Mouse (Mus musculus) lung, postnatal 36 days (tissue): Measurements from ENCODE around the gene Akr7a5.

Experiments used
- DNase-seq: peaks from one replicate; pipeline ENCODE4 v3.0.0; 2022; ENCODE audit warnings: mixed read lengths

Gene Akr7a5

DNA sequence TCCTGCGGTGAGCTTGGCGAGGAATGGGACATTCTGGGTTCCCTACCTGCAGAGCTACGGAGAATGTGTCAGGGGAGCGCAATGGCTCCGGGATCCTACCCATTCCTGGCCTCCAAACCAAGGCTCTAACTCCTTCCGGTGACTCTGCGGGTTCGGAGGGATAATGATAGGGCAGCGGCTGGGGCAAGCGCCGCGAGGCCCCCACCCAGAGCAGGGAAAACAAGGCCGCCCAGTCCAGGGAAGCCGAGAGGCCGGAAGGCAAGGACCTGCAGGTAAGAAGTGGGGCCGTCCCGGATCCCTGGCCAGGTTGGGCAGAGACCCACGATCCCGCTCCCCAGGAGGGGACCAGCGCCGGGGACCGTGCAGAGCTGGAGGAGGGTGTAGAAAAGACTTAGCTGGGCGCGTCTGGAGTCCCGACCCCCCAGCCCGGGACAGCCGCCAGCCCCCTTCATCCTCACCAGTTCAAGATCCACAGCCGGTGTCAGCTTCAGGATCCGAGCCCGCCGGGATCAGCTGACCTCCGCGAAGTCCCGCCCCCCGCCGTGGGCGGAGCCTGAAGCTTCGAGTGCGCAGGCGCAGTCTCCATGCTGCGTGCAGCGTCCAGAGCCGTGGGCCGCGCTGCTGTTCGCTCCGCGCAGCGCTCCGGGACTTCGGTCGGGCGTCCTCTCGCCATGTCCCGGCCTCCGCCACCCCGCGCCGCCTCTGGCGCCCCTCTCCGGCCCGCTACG lies at the start of gene Akr7a5, which contains the start of gene Pqlc2:
Gene Akr7a5 (plus strand): TSS at position 574 of the 728 bp plus-strand sequence.
Gene Pqlc2 (minus strand): TSS at position 538 of the 728 bp plus-strand sequence.
- DNase-seq = peak; percentile 98

DNA sequence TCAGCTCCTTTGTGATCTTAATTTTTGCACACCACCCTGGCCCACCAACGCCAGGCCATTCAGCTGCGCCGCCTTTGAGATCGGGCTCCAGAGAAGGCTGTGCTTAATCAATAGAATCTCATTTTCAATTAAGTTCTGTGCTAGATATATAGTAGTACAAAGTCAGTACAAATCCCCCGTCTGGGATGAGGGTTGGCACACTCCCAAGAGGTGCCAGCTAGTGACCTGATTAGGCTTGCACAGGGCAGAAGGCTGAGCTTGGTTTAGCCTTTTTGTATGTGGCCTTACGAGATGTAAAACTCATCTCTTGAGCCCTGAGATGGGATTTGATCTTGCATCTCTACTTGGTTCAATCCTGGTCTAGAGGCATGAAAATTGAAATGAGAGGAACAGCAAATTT lies 47.6 kb upstream of the Akr7a5 start:
- DNase-seq = no peak

DNA sequence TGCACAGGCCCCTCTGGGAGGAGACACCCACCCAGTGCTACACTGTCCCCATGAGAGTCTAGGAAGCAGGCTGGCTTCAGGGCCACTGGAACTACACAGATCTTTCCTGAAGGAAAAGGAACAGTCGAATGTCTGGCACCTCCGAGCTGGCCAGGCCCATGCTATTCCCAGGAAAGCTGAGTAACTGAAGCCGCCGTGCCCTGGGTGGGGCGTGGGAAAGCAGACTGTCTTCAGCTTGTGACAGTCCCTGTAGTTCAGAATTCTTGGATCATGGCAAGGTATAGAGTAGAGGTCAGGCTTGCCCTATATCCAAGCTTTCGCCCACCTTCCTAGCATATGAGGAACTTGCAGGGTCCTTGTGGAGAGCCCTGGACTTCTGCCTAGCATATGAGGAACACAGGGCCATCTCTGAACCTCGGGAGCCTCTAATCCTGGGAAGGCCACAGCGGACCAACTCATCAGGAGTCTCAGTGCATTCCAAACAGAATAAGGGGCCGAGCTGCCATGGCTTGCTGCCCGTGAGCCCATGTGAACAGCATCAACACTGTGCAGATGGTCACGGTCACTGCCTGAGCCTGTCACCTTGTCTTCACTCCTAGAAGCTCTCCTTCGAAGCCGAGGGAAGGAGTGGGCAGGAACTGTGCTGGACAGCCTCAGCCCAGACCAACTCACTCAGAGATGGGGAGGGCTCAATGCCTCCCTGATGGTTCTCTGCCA lies 44.6 kb upstream of the Akr7a5 start:
- DNase-seq = no peak

DNA sequence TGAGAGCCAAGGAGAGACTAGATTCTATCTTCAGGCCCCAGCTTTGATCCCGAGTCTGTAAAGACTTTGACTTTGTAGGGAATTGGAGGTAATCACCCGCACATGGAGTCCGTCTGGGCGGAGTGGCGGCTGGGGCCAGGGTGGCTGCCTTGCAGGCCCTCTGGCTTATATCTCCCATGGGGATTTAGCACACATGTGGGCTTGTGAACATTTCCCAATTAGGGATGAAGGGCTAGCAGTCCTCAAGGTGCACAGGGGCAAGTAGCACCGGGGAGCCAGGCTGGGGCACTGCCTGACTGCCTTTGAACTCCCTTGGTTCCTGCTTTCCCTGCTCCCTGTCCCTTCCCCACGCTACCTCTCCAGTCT lies 44.1 kb upstream of the Akr7a5 start:
- no peak for DNase-seq

DNA sequence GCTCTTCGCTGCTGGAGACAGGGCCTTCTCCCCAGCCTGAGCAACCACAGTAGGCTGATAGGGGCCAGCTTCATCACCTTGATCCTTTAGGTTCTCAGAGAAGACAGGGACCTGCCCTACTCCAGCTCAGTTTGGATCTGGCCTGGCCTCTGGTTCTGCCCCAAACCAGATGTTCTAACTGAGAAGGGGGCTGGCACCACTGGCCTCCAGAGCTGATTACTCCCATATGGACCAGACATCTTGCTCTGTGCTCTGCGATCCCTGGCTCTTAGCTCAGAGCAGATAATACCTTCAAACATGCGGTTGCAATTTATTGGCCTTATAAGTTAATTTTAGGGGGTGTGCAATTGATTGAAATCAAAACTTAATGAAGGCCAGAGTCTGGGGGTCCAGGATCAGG lies 43.2 kb upstream of the Akr7a5 start:
- no peak for DNase-seq

DNA sequence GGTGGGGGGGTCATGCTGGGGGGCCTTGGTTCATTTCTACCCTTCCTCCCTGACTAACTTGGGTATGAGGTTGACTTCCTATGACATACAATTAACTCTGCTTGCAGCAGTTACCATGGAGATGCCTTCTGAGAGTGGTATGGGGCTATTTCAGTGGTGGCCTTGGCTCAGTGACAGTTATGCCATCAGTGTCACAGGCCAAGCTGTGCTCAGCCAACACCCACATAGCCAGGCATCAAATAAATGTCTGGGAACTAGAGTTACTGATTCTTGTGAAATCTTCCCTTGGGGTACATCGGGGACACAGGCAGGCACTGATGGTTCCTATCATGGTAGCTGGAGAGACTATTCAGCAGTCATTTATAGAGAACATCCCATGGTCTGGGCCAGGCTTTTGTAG lies 42.3 kb upstream of the Akr7a5 start:
- no peak for DNase-seq

DNA sequence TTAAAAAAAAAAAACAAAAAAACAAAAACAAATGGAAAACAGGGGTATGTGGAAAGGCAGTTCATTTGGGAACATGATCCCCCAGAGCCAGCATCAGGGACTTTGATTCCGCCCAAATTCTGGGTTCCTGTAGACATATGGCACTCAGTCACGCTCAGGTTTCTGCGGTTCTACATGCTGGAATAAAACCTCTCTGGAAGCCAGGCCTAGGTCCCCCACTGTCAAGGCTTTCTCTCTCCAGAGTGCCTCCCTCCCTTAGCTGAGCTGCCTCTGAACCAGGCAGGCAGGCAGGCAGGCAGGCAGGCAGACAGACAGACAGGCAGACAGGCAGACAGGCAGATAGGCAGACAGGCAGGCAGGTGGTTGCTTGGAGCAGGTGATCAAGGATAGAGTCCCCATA lies 40.4 kb upstream of the Akr7a5 start:
- no peak for DNase-seq

DNA sequence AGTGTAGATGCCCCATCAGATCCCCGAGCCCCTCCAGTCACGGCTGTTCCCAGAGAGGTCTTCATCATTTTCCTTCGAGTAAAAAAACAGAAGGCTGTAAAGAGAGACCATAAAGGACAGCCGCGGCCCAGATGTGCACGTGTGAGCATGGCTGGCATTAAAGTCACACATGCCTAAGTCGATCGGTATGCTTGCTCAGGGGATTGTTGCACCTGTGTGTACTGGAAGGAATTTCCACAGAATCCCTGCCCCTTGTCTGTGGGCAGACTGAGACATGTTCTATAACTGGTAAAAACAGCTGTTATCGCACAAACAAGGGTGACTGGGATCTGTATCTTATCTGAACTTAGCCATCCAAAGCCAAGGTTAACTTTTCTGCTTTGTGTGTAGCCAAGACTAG lies 39.0 kb upstream of the Akr7a5 start:
- DNase-seq = no peak

DNA sequence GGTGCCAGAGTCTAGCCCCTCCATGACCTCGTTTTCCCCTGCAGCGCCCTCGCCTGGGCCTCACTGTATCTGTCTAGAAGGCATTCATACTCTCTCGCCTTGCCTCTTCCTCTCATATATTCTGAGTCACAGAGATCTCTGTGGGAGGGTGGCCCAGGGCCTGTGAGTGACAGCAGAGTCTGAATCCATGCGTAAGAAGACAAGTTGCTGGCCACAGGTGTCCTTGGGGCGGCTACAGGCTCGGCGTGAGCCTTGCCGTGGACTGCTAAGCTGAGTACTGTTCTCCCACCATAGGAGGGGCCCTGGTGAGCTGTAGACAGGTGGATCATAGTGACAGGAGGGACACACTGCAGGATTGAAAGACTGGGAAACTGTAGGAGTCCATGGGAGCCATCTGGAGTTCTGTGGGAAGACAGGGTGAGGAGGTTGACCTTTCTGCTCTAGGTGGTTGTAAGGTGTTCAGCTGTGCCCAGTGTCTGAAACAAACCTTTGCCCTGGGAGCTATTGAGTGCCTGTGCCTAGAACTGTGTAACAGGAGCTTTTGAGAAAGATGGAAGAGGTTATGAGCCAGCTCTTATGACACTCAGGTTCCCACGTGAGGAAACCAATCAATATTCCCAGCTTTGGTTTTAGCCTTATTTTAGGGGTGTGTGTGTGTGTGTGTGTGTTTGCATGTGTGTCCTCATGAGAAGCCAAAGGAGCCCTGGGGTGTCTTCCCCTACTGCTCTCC lies 37.4 kb upstream of the Akr7a5 start:
- DNase-seq = no peak

DNA sequence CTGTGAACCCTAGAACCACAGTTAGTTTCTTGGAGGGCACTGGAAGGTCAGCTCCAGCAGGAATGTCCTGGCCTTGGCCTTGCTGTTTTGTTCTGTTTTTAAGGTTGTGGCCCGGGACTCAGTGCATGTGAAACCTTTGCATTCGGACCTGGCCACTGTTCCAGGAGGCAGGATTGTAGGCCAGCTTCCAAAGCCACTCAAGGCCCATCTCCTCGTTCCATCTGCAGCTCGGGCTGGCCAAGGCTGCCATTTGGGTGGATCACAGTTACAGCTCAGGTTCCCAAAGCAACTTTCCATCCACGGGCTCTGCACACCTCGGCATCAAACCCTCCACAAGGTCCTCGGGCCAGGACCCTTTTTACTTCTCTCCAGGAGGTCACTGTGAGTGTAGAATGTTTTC lies 36.0 kb upstream of the Akr7a5 start:
- DNase-seq = no peak

DNA sequence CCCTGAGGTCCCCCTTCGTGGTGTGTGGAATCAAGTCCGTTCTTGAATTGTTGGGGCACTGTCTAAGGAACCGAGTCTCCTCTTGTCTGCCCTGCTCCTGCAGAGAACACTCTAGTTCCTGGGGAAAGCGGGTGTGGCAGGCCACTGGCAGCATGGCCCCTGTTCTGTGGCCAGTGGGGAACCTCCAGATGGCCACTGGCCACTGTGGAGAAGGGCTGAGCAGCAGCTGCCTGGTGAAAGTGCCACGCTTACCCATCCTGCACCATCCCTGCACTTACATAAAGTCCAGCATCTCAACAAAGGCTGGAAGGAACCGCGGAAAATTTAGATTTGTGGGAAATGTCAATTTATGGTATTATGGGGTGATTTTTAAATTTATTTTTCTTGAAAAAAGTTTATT lies 34.1 kb upstream of the Akr7a5 start:
- no peak for DNase-seq

DNA sequence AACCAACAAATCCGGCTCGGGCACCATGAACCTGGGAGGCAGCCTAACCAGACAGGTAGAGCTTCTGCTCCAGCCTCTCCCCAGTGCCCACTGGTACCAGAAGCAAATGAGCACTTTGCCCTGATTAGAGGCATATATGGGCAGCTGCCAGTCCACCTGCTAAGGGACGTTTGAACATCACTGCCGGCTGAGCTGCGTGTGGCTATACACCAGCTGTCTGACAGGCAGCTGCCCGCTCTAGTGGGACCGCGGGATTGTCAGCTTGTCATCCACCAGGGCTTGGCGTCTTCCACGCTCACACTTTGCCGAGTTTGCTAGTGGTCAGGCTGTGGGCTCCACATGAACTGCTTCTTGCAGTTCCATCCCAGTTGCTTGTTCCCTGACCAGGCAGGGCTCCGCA lies 30.0 kb upstream of the Akr7a5 start:
- no peak for DNase-seq

DNA sequence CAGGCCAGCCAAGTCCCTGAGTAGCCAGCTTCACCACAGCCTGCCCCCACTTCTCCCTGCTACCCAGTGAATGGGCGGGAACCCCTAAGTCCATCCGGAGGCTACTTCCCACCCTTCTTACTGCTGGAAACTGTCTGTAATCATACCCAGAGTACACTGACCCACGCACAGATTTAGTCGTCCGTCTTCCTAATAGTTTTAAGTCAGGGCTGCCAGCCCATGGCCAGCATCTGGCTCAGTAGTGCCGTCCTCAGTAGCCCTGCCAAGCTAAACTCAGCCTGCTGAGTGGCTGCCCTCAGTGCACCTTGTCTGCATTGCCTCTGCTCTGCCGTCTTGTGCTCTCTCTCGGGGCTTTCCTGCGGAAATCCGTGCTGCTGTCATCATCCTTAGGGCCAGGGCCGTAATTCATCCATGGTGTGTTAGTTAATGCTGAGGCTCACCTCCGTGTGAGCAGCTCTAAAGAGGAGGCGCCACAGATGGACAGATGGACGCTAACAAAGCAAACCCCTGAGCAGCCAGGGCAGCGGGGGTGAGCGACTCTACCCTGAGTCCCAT lies 28.7 kb upstream of the Akr7a5 start:
- DNase-seq = no peak

DNA sequence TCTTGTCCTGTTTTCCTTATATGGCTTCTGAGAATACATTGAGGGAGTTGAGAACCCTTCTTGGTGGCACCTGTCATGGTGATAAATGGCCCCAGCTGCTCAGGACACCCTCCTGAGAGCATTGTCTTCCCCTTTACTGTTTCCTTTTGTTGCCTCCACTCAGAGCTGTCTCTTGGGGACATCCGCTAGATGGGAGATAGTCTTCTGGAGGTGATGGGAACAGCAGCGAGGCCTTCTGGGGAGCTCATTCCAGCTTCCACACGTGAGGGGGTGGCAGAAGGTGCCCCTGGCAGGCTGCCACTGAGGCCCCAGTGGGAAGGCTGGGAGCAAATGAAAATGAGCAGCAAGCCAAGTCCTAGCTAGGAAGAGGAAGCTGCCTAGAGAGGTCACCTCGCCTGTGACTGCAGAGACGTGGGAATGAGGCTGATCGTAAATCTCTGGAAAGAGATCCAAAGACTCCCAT lies 27.6 kb upstream of the Akr7a5 start:
- no peak for DNase-seq

DNA sequence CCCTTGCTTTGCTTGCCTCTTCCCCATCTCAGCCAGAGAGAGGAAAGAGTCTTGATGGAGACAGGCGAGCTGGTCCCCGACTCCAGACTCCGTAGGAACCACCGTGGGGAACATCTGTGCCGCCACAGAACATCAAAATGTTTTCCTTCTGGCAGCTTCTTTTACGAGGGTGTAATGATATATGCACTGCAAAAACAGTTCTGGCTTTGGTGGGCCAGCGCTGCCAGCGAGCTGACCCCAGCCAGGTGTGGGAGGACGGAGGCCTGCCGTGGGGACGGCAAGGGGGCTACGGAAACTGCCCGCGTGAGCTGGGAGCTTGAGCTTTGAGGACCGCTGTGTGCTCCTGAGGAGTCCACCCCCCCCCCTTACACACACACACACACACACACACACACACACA lies 25.7 kb upstream of the Akr7a5 start:
- DNase-seq = no peak

DNA sequence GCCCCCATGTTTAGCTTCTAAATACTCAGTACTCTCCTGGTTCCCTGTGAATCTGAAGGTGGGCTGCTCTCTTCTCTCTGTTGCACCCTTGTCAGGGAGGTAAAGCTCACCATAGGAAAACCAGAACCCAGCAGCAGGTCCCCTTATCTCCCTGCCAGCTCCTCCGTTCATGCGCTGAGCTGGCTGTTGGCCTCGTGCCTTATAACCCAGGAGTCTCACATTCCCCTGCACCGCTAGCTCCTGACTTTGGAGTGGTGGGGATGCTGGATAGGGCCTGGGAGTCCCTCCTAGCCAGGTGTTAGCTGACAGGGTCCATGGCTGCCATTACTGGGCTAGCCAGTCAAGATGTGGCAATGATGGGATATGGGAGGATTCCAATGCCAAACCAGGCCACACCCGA lies 24.3 kb upstream of the Akr7a5 start:
- no peak for DNase-seq

DNA sequence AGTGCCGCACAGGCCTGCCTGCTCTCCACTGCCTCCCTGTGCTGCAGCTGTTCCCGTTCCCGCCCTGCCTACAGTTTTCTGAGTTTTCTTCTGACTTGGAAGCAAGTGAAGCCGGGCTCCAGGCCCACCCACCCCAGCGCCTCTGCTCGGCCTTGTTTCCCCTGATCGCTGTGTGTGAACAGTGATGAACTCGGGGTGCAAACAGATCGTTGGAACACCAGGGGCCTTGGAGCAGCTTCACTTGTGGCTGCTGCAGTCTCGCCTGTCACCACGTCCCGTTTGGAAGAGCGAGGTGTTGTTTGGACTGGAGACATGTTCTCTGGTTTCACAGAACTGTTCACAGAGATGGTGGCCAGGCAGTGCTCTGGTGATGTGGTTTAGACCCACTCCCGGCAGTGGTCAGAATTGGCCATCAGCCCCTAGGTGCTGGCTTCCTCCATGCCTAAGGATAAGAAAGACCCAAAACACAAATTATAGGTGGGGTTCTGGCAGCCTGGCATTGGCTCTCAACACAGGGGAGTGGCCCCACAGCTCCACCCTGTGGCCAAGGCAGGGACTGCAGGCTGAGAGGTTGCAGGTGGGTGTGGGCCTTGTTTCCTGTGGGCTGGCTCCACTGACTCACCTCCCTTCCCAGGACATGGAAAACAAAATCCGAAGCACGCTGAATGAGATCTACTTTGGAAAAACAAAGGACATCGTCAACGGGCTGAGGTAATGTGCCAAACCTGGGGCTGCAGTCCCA lies 23.3 kb upstream of the Akr7a5 start:
- DNase-seq = peak; percentile 93

DNA sequence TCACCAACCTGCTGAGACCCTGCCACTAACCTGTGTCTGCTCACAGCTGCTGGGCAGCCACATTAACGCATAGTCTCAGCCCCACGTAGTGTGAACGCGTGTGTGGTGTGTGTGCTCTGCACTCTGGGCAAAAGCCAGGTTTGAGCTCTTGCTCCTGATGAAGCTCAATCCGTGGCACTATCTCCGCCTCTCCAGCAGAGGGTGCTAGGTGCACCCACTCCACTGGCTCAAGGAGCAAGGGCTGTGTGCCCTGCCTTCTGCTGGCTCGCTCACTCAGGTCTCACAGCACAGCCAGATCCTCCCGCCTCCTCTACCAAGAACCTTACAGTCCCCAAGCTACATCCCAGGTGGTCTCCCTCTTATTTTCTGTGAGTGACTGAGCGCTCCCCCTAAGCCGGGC lies 21.5 kb upstream of the Akr7a5 start:
- peak; percentile 68 for DNase-seq

DNA sequence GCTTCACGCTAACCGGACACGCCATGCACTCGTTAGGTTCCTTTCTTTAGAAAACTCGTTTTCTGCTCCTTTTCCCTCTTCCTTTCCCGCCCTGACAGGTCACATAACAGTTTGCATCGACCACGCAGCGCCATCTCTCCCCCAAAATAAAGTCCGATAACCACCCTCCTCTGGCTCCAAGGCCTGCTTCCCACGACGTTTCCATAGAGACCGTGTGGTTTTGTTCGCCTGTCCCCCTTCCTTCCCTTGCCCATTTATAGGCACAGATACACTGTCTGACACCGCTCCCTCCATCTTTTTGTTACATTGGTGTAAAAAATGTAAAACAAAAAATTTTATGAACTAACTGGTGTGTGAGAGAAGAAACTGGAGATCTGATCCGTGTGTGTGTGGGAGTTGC lies 19.4 kb upstream of the Akr7a5 start:
- no peak for DNase-seq

DNA sequence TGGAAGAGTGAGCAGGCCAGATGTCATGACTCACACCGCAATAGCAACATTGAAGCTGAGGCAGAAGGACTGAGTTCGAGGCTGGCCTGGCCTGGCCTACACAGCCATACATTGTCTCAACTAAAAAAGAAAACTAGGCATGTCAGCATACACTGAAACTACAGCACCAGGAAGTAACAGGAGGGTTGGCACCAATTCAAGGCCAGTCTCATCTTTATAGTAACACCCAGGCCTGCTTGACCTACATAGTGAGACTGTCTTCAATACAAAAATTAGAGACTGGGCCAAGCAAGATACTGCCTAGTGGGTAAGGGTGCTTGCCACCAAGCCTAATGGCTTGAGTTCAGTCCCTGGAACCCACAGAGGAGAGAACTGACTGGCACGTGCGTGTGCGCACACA lies 18.5 kb upstream of the Akr7a5 start:
- DNase-seq = no peak

DNA sequence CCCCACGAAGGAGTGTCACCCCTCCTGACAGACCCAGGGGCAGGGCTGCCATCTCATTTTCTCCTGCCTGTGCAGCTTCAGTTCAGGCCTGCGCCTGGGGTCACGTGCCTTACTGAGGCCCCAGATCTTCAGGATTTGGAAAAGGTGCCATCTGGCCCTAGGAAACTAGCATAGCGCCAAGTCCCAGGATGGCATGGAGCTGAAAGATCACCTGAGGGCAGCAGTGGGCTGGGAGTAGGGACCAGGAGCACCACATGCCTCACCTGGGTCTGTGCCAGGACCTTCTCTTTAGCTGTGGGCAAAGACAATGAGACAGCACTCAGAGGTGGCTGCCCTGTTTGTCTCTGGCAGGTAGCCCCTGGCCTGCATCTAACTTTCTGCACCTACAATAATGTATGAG lies 13.0 kb upstream of the Akr7a5 start:
- DNase-seq = peak; percentile 72

DNA sequence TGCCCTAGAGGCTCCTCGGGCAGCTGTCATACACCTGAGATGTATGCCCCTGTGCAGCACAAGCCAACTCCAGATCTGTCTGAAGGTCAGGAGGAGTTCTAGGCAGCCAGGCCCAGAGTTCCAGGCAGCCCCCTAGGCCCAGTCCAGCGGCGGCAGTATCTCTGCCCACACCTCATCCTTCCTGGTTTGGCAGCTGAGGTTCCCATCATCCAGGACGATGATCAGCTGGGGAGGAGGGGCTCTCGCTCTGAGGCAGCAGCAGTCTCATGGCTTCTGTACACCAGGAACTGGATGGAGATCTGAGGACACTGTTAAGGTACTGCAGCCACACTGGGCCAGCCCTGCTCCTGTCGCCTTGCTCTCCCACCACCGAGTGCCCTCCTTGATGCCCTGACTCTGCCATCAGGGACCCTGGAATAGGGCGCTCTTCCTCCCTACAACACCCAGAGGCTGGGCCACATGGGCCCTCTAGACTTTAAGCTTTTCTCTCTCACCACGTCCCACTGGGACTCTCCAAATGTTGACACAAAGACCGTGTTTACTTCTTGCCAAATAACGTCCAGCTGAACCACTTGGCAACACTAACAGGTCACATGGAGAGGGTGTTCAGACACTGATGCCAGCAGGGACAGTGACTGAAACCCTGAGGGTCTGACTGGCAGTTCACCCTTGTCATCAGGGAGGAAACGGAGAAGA lies 11.7 kb upstream of the Akr7a5 start:
- peak; percentile 67 for DNase-seq
